Mouse (Mus musculus): Measurements from ENCODE around the gene Tpst2.

The Tpst2 gene

GRCm38 (mm10) chr5:112342463-112343204 is 66.1 kb downstream of the Tpst2 start, which contains the start of the genes Srrd and Hps4:
TSS of gene Srrd (minus strand) at chr5:112343040.
TSS of gene Hps4 (plus strand) at chr5:112343083.
- peak; percentile 91 for DNase-seq

GRCm38 (mm10) chr5:112343205-112343595 is 66.7 kb downstream of the Tpst2 start:
- DNase-seq: no peak

- DNase-seq: peak; percentile 59
These were observed 67.8 kb downstream of the Tpst2 start for GRCm38 (mm10) chr5:112344092-112344960.

- DNase-seq: no peak
These were observed 69.9 kb downstream of the Tpst2 start for GRCm38 (mm10) chr5:112346211-112346965.

- no peak for DNase-seq
These were observed 72.7 kb downstream of the Tpst2 start for GRCm38 (mm10) chr5:112349169-112349568.

GRCm38 (mm10) chr5:112355493-112355892 is 79.0 kb downstream of the Tpst2 start:
- no peak for DNase-seq

- no peak for DNase-seq
These were observed 79.4 kb downstream of the Tpst2 start, which contains the start of gene Gm6583 for GRCm38 (mm10) chr5:112355910-112356309. TSS of gene Gm6583 (minus strand) at chr5:112356033.

GRCm38 (mm10) chr5:112356322-112356721 is 79.8 kb downstream of the Tpst2 start:
- DNase-seq: no peak

- no peak for DNase-seq
These were observed 83.0 kb downstream of the Tpst2 start for GRCm38 (mm10) chr5:112359520-112359919.

GRCm38 (mm10) chr5:112360077-112360476 is 83.6 kb downstream of the Tpst2 start:
- DNase-seq: no peak

- DNase-seq: no peak
These were observed 87.8 kb downstream of the Tpst2 start for GRCm38 (mm10) chr5:112364184-112364797.

Measured in right cerebral cortex, postnatal 25 days (tissue).